Mouse (Mus musculus): ENCODE measurements around the gene Riox1. TPM values are rescaled to one million over a fixed set of nuclear protein-coding genes. Genes with fewer than 3 reads are reported as not detected.
"Not testable (repeated sequence)": the region's sequence is repeated elsewhere in the genome, so short reads cannot be mapped to it uniquely, and the experiment has no call there.

The Riox1 gene
- polyA plus RNA-seq, 1 experiment from 2014 or later, result 19.4 TPM

GRCm38 (mm10) chr12:83958278-83958677, 7.9 kb downstream of the Riox1 start:
- H3K4me1 ChIP-seq, result peaks cover 13% of the 10 kb centered on the region

GRCm38 (mm10) chr12:83965235-83965634, 14.8 kb downstream of the Riox1 start:
- no peaks in the 10 kb centered on the region for H3K36me3 ChIP-seq
- H3K4me1 ChIP-seq, result no peaks in the 10 kb centered on the region
- DNase-seq (ENCODE audit: low spot score), result no peak
- H3K27me3 ChIP-seq (ENCODE audit: insufficient read depth, poor library complexity, severe bottlenecking), result no peaks in the 10 kb centered on the region
- 76% methylated on average over 6 of the region's 7 CpGs for WGBS
- H3K27ac ChIP-seq, result no peak overlapping the region
- no peak overlapping the region for H3K4me3 ChIP-seq
- H3K9me3 ChIP-seq, result no peaks in the 10 kb centered on the region

More at GRCm38 (mm10) chr12:83958278-83958677, 7.9 kb downstream of the Riox1 start:
- 90% methylated on average over 9 of the region's 9 CpGs for WGBS
- no peak for DNase-seq (ENCODE audit: low spot score)
- Histone ChIP-seq H3K27ac (no peak overlapping the region), H3K27me3 (ENCODE audit: insufficient read depth, poor library complexity, severe bottlenecking) (no peaks in the 10 kb centered on the region), H3K9me3 (no peaks in the 10 kb centered on the region), H3K36me3 (peaks cover 3% of the 10 kb centered on the region; the same call in 1 of the 2 replicates), H3K4me3 (no peak overlapping the region)

GRCm38 (mm10) chr12:83972117-83972516, 21.7 kb downstream of the Riox1 start:
- Histone ChIP-seq H3K4me1 (no peaks in the 10 kb centered on the region), H3K4me3 (no peak overlapping the region), H3K27ac (no peak overlapping the region), H3K27me3 (ENCODE audit: insufficient read depth, poor library complexity, severe bottlenecking) (no peaks in the 10 kb centered on the region), H3K9me3 (no peaks in the 10 kb centered on the region), H3K36me3 (no peaks in the 10 kb centered on the region)
- DNase-seq (ENCODE audit: low spot score), result no peak
- WGBS, result 55% methylated on average over 2 of the region's 2 CpGs

GRCm38 (mm10) chr12:83978862-83979261, 28.5 kb downstream of the Riox1 start:
- H3K36me3 ChIP-seq, result no peaks in the 10 kb centered on the region
- H3K9me3 ChIP-seq, result no peaks in the 10 kb centered on the region
- H3K27me3 ChIP-seq (ENCODE audit: insufficient read depth, poor library complexity, severe bottlenecking), result no peaks in the 10 kb centered on the region; the same call in 1 of the 2 replicates
- no peak overlapping the region for H3K4me3 ChIP-seq
- no peak for DNase-seq (ENCODE audit: low spot score)
- no peak overlapping the region for H3K27ac ChIP-seq
- 83% methylated on average over 6 of the region's 6 CpGs for WGBS
- peaks cover 7% of the 10 kb centered on the region; the same call in 1 of the 2 replicates for H3K4me1 ChIP-seq

- H3K27me3 ChIP-seq (ENCODE audit: insufficient read depth, poor library complexity, severe bottlenecking), result no peaks in the 10 kb centered on the region; the same call in 1 of the 2 replicates
- 87% methylated on average over 4 of the region's 4 CpGs for WGBS
- no peaks in the 10 kb centered on the region for H3K36me3 ChIP-seq
- H3K27ac ChIP-seq, result no peak overlapping the region
- no peak overlapping the region for H3K4me3 ChIP-seq
- no peaks in the 10 kb centered on the region for H3K9me3 ChIP-seq
- H3K4me1 ChIP-seq, result peaks cover 10% of the 10 kb centered on the region
- DNase-seq (ENCODE audit: low spot score), result no peak
These were observed 31.2 kb downstream of the Riox1 start for GRCm38 (mm10) chr12:83981615-83982014.

- no peaks in the 10 kb centered on the region for H3K9me3 ChIP-seq
- 76% methylated on average over 4 of the region's 4 CpGs for WGBS
- H3K4me3 ChIP-seq, result no peak within 1 kb of the TSS
- no peaks in the 10 kb centered on the region for H3K27me3 ChIP-seq (ENCODE audit: insufficient read depth, poor library complexity, severe bottlenecking)
- H3K27ac ChIP-seq, result no peak within 1 kb of the TSS
- H3K36me3 ChIP-seq, result peaks cover 5% of the 10 kb centered on the region; the same call in 1 of the 2 replicates
- DNase-seq (ENCODE audit: low spot score), result no peak
- H3K4me1 ChIP-seq, result peaks cover 18% of the 10 kb centered on the region
These were observed 34.3 kb downstream of the Riox1 start, which contains the start of gene Heatr4 for GRCm38 (mm10) chr12:83984752-83985151. Gene Heatr4, minus strand, starts transcription at chr12:83984852.

- Histone ChIP-seq H3K36me3 (peaks cover 8% of the 10 kb centered on the region; the same call in 1 of the 2 replicates), H3K27ac (peak overlapping the region; percentile 94), H3K9me3 (no peaks in the 10 kb centered on the region), H3K4me3 (peak overlapping the region; percentile 69), H3K4me1 (peaks cover 16% of the 10 kb centered on the region), H3K27me3 (ENCODE audit: insufficient read depth, poor library complexity, severe bottlenecking) (no peaks in the 10 kb centered on the region)
- DNase-seq (ENCODE audit: low spot score), result no peak
- WGBS, result 21% methylated on average over 8 of the region's 8 CpGs
These were observed 36.8 kb downstream of the Riox1 start for GRCm38 (mm10) chr12:83987242-83987582.

- DNase-seq (ENCODE audit: low spot score), result peak; percentile 91
- Histone ChIP-seq H3K36me3 (peaks cover 9% of the 10 kb centered on the region), H3K9me3 (no peaks in the 10 kb centered on the region), H3K4me1 (peaks cover 11% of the 10 kb centered on the region), H3K27ac (peak within 1 kb of the TSS; percentile 94), H3K27me3 (ENCODE audit: insufficient read depth, poor library complexity, severe bottlenecking) (no peaks in the 10 kb centered on the region), H3K4me3 (peak within 1 kb of the TSS; percentile 69)
- WGBS, result under 1% methylated on average over 80 of the region's 80 CpGs
These were observed 37.4 kb downstream of the Riox1 start, which contains the start of gene Acot2 for GRCm38 (mm10) chr12:83987583-83988441. Gene Acot2, plus strand, starts transcription at chr12:83987861.

GRCm38 (mm10) chr12:83988483-83988882, 38.1 kb downstream of the Riox1 start:
- no peak for DNase-seq (ENCODE audit: low spot score)
- Histone ChIP-seq H3K36me3 (peaks cover 15% of the 10 kb centered on the region), H3K4me3 (peak overlapping the region; percentile 69), H3K27me3 (ENCODE audit: insufficient read depth, poor library complexity, severe bottlenecking) (no peaks in the 10 kb centered on the region), H3K9me3 (no peaks in the 10 kb centered on the region), H3K27ac (peak overlapping the region; percentile 94), H3K4me1 (peaks cover 11% of the 10 kb centered on the region)
- WGBS, result 74% methylated on average over 4 of the region's 4 CpGs

GRCm38 (mm10) chr12:83989378-83989777, 39.0 kb downstream of the Riox1 start:
- H3K27ac ChIP-seq, result no peak overlapping the region
- H3K4me1 ChIP-seq, result peaks cover 11% of the 10 kb centered on the region
- DNase-seq (ENCODE audit: low spot score), result no peak
- no peaks in the 10 kb centered on the region for H3K9me3 ChIP-seq
- H3K27me3 ChIP-seq (ENCODE audit: insufficient read depth, poor library complexity, severe bottlenecking), result no peaks in the 10 kb centered on the region
- no peak overlapping the region for H3K4me3 ChIP-seq
- 94% methylated on average over 4 of the region's 4 CpGs for WGBS
- H3K36me3 ChIP-seq, result peaks cover 23% of the 10 kb centered on the region

GRCm38 (mm10) chr12:83997221-83997620, 46.8 kb downstream of the Riox1 start:
- Histone ChIP-seq H3K27ac (no peak overlapping the region), H3K9me3 (peaks cover 3% of the 10 kb centered on the region; the same call in 1 of the 2 replicates), H3K36me3 (peaks cover 25% of the 10 kb centered on the region), H3K4me1 (peaks cover 10% of the 10 kb centered on the region), H3K4me3 (no peak overlapping the region), H3K27me3 (ENCODE audit: insufficient read depth, poor library complexity, severe bottlenecking) (no peaks in the 10 kb centered on the region)
- no peak for DNase-seq (ENCODE audit: low spot score)
- WGBS, result 70% methylated on average over 2 of the region's 2 CpGs

GRCm38 (mm10) chr12:83998341-83999107, 48.1 kb downstream of the Riox1 start:
- peaks cover 18% of the 10 kb centered on the region for H3K36me3 ChIP-seq
- peaks cover 10% of the 10 kb centered on the region for H3K4me1 ChIP-seq
- H3K9me3 ChIP-seq, result peaks cover 3% of the 10 kb centered on the region; the same call in 1 of the 2 replicates
- 51% methylated on average over 11 of the region's 11 CpGs for WGBS
- H3K27ac ChIP-seq, result 0 out of 2 replicates have a peak overlapping the region, but pooled peaks have one; percentile 16
- H3K4me3 ChIP-seq, result no peak overlapping the region
- no peak for DNase-seq (ENCODE audit: low spot score)
- no peaks in the 10 kb centered on the region for H3K27me3 ChIP-seq (ENCODE audit: insufficient read depth, poor library complexity, severe bottlenecking)

- H3K27me3 ChIP-seq (ENCODE audit: insufficient read depth, poor library complexity, severe bottlenecking); H3K27ac ChIP-seq; DNase-seq (ENCODE audit: low spot score); H3K4me3 ChIP-seq; H3K9me3 ChIP-seq: not testable (repeated sequence)
- 53% methylated on average over 8 of the region's 8 CpGs for WGBS
- peaks cover 10% of the 10 kb centered on the region for H3K4me1 ChIP-seq
- H3K36me3 ChIP-seq, result peaks cover 11% of the 10 kb centered on the region
These were observed 48.8 kb downstream of the Riox1 start for GRCm38 (mm10) chr12:83999237-83999636.
